Mouse (Mus musculus): Measurements from ENCODE around the gene Rgs2. TPM values are rescaled to one million over a fixed set of nuclear protein-coding genes. Genes with fewer than 3 reads are reported as not detected.

Gene Rgs2
- total and polyA plus RNA-seq, 3 experiments: 1.2 to 2.9 TPM; not detected in 1

DNA sequence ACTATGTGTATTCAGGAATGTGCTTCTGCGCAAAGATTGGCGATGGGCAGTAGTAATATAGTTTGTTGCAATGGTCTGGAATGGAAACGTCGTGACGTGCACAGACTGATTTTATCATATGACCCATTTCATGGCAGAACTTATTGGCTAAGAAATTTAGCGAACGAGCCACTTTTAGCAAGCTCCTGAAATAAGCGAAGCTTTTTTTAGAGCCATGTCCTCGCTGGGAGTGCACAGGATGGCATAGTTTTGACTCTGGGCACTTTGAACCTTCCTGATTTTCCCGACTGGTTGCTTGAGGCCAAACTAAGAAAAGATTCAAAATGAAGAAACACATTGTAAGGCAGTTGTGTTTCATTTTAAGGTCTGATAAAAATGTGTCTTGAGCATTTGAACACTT lies 25.7 kb upstream of the Rgs2 start:
- H3K9ac ChIP-seq (ENCODE audit: control insufficient read depth, low read depth, low read length, poor library complexity, severe bottlenecking): no peak overlapping the region
- H3K4me3 ChIP-seq (ENCODE audit: control insufficient read depth in 1 of 2, insufficient read depth in 1 of 2, low read depth in 2 of 2, low read length in 2 of 2): no peak overlapping the region
- no peak overlapping the region for H3K27ac ChIP-seq (ENCODE audit: control insufficient read depth, low read depth, low read length)
- TF ChIP-seq GATA1 (IDR thresholded peaks at IDR 0.05; ENCODE audit: low read depth, low read length): no peak
- no peak for TF ChIP-seq CHD1 (IDR thresholded peaks at IDR 0.05; ENCODE audit: low read depth, low read length)
- TF ChIP-seq TBP (IDR thresholded peaks at IDR 0.05; ENCODE audit: low read depth, low read length): no peak
- no peak for TF ChIP-seq ZC3H11A (IDR thresholded peaks at IDR 0.05; ENCODE audit: low read depth, low read length)
- no peak for TF ChIP-seq E2F4 (IDR thresholded peaks at IDR 0.05; ENCODE audit: borderline replicate concordance, low read depth, low read length)
- no peak for TF ChIP-seq MAX (IDR thresholded peaks at IDR 0.05; ENCODE audit: low read length)
- TF ChIP-seq RAD21 (IDR thresholded peaks at IDR 0.05; ENCODE audit: low read depth, low read length): no peak
- TF ChIP-seq ZMIZ1 (IDR thresholded peaks at IDR 0.05; ENCODE audit: low read depth, low read length): no peak
- TF ChIP-seq MYB (IDR thresholded peaks at IDR 0.05; ENCODE audit: low read depth, low read length): no peak
- no peak for DNase-seq (ENCODE audit: low read depth, low spot score)
- no peaks in the 10 kb centered on the region for H3K36me3 ChIP-seq (ENCODE audit: control insufficient read depth in 1 of 2, insufficient read depth in 2 of 2, low read length in 2 of 2)
- no peaks in the 10 kb centered on the region for H3K27me3 ChIP-seq (ENCODE audit: control insufficient read depth in 1 of 2, insufficient read depth in 2 of 2, low read length in 2 of 2)
- no peaks in the 10 kb centered on the region for H3K9me3 ChIP-seq (replicated peaks; ENCODE audit: insufficient read depth, low read length)
- no peaks in the 10 kb centered on the region for H3K79me2 ChIP-seq (ENCODE audit: control insufficient read depth, insufficient read depth, low read length, poor library complexity)
- H3K4me1 ChIP-seq (ENCODE audit: control insufficient read depth in 1 of 2, insufficient read depth in 2 of 2, low read length in 2 of 2): no peaks in the 10 kb centered on the region

DNA sequence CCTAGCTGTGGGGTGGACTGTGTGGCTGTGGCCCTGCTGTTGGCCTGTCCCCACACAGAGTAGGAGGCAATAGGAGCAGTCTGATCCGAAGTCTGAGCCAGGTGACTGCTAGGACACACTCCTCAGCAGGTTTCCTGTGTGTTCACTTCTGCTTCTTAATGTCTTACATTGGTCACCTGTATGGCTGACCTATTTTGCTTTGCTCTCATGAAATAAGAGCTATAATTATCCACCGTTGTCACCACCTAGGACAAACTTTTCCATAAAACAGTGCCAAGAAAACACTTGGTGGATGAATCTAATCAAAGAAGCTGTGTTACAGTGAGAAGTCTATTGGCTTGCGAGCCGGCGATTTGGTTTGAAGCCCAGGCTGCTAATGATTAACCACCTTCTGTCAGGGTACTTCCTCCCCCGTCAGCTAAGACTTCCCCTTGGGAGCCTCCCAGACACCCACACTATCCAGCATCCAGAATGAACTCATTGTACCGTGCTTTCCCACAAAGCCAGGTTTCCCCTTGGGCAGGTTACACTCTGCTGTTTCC lies 14.5 kb upstream of the Rgs2 start:
- no peak overlapping the region for H3K9ac ChIP-seq (ENCODE audit: control insufficient read depth, low read depth, low read length, poor library complexity, severe bottlenecking)
- no peak for DNase-seq (ENCODE audit: low read depth, low spot score)
- TF ChIP-seq NRF1 (IDR thresholded peaks at IDR 0.05; ENCODE audit: insufficient read depth, low read depth, low read length, poor library complexity, severe bottlenecking): no peak
- TF ChIP-seq USF1 (IDR thresholded peaks at IDR 0.05; ENCODE audit: low read depth, low read length): no peak
- no peak for TF ChIP-seq ZKSCAN1 (IDR thresholded peaks at IDR 0.05; ENCODE audit: low read depth, low read length)
- TF ChIP-seq KAT2A (conservative IDR thresholded peaks at IDR 0.05; ENCODE audit: low read depth, low read length): no peak
- no peak for TF ChIP-seq POLR2AphosphoS5 (IDR thresholded peaks at IDR 0.05; ENCODE audit: borderline replicate concordance, low read depth, low read length)
- no peak for TF ChIP-seq MEF2A (IDR thresholded peaks at IDR 0.05; ENCODE audit: extremely low read depth, insufficient replicate concordance, low read depth, low read length, poor library complexity, severe bottlenecking)
- no peak for TF ChIP-seq TAL1 (IDR thresholded peaks at IDR 0.05; ENCODE audit: low read length)
- TF ChIP-seq NELFE (IDR thresholded peaks at IDR 0.05; ENCODE audit: low read depth, low read length): no peak
- TF ChIP-seq TCF12 (IDR thresholded peaks at IDR 0.05; ENCODE audit: low read depth, low read length): no peak
- no peak for TF ChIP-seq ETS1 (IDR thresholded peaks at IDR 0.05; ENCODE audit: low read depth, low read length)
- no peak for TF ChIP-seq BHLHE40 (IDR thresholded peaks at IDR 0.05; ENCODE audit: borderline replicate concordance, low read depth, low read length)
- TF ChIP-seq MAFK (IDR thresholded peaks at IDR 0.05; ENCODE audit: borderline replicate concordance, low read depth, low read length): no peak
- TF ChIP-seq SMC3 (IDR thresholded peaks at IDR 0.05; ENCODE audit: low read depth, low read length): no peak
- no peak for TF ChIP-seq RCOR1 (IDR thresholded peaks at IDR 0.05; ENCODE audit: low read depth, low read length)
- no peak for TF ChIP-seq MYC (IDR thresholded peaks at IDR 0.05; ENCODE audit: low read depth, low read length)
- peaks cover under 1 to 7% of the 10 kb centered on the region in 2 experiments; a peak in 2 of 4 replicates for H3K4me1 ChIP-seq (ENCODE audit: control insufficient read depth in 1 of 2, insufficient read depth in 2 of 2, low read length in 2 of 2)
- H3K27me3 ChIP-seq (ENCODE audit: control insufficient read depth in 1 of 2, insufficient read depth in 2 of 2, low read length in 2 of 2): no peaks in the 10 kb centered on the region
- no peak overlapping the region for H3K27ac ChIP-seq (ENCODE audit: control insufficient read depth, low read depth, low read length)
- peaks cover 0 to 6% of the 10 kb centered on the region in 2 experiments; a peak in 2 of 4 replicates for H3K36me3 ChIP-seq (ENCODE audit: control insufficient read depth in 1 of 2, insufficient read depth in 2 of 2, low read length in 2 of 2)
- H3K9me3 ChIP-seq (replicated peaks; ENCODE audit: insufficient read depth, low read length): no peaks in the 10 kb centered on the region
- H3K4me3 ChIP-seq (ENCODE audit: control insufficient read depth in 1 of 2, insufficient read depth in 1 of 2, low read depth in 2 of 2, low read length in 2 of 2): no peak overlapping the region
- no peaks in the 10 kb centered on the region for H3K79me2 ChIP-seq (ENCODE audit: control insufficient read depth, insufficient read depth, low read length, poor library complexity)

Measured in MEL (cell line).